Mouse (Mus musculus) layer of hippocampus, adult 11-12 months (tissue): Measurements from ENCODE around the gene Ankrd66.

Experiments
- DNase-seq: peaks from one replicate; pipeline ENCODE4 v3.0.0; 2022; ENCODE audit warnings: low spot score

Ankrd66 gene

DNA sequence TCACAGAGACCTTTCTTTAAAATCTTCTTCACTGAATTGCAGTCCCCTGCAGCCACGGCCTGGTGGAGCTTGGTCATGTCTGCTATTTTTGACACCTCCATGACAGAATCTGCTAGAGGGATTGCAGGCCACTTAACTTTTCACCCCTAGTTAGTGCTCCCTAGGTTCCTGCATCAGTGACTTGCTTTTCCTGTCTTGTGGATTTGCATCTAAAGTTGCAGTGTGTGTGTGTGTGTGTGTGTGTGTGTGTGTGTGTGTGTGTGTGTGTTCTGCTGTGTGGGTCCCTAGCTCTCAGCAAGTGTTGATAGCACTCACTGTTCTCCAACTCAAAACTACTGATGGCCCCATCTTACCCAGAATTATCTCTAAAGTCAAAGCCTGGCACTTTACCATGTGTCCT is at the start of gene Ankrd66:
Gene Ankrd66, minus strand, starts transcription at position 101 of the 400 bp plus-strand sequence.
- DNase-seq: no peak

DNA sequence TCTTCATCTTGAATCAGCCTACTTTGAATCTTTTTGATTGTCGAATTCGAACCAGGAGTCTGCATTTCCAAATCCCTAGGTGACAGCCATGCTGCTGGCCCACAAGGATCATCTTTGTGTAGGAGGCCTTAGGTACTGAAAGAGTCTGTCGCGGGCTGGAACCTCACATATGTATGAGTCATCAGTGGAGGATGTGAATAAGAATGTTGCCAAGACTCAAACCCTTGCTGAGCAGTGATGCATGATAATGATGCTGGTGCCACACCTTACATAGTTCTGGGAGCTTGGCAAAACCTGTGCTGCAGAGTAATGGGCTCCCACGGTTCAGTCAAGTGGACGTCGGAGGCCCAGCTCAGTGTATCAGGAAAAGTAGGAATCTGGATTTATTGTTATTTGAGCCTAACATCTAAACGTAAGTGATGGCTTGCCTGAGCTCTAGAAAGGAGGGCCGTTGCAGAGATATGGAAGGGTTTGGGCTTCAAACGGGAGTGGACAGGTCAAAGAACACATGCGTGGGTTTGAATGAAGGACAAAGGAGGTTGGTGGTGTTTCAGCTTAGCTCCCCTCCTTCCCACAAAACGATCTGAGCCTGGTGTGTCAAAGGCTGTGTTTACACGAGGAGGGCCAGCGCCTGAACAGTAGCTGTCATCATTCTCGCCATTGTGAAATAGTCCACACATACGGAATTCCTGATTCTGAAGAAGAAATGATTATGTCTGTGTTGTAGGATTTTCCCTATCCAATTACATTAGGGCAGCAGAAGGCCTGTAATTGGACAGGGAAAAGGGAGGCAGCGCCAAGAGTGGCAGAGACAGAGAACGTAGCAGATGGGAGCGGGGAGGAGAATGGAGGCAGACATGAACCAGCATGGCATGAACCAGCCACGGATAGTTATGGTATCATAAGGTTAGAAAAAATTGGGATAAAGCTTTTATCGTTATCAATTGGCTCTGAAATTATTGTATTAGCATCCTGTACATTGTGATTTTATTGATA is 49.2 kb upstream of the Ankrd66 start:
- DNase-seq: no peak

DNA sequence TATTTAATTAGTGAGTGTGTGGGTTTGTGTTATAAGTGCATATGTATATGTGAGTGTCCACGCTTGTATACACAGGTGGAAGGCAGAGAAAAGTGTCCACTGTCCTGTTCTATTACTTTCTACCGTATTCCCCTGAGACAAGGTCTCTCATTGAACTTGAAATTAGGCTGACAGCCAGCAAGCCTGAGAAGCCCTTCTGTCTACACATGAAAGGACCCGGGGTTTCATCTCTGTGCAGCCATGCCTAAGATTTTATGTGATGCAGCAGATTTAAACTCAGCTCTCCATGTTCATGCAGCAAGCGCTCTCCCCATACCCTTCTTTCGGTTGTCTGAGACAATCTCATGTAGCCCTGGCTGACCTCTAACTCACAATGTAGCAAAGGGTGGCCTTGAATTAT is 47.1 kb upstream of the Ankrd66 start:
- no peak for DNase-seq

DNA sequence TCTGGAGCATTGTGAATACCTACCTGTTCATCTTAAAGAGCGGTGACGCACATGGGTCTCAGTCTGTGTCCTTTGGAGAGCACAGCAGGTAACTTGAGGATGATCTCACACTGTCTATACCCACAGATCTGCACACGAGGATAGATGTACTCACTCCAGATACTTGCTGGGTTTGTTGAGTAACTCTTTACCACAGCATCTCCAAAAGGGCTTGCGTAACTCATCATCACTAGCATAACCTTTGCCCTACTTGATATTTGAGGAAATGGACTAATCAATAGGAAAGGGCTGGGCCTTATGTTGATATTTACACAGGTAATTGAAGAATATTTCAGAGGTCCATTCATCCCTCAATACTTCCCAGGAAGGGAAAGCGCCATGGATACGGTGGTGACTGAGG is 46.3 kb upstream of the Ankrd66 start:
- DNase-seq: no peak

DNA sequence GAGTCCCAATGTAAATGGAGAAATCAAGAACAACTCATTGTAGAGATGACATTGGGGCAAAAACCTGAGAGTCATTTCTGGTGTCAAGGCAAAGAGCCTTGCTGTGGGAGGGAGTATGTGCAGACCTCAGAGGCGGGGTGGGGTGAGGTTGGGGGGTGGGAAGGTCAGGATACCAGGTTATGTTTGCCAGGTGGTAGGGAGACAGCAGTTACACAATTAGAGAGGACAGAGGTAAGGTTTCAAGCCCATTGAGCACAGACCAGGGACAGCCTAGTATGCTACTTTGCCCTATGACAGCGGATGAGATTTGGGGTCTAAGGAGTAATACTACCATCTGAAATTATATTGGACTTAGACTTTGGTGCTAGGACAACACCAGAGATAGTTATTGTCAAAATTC is 43.8 kb upstream of the Ankrd66 start:
- no peak for DNase-seq

DNA sequence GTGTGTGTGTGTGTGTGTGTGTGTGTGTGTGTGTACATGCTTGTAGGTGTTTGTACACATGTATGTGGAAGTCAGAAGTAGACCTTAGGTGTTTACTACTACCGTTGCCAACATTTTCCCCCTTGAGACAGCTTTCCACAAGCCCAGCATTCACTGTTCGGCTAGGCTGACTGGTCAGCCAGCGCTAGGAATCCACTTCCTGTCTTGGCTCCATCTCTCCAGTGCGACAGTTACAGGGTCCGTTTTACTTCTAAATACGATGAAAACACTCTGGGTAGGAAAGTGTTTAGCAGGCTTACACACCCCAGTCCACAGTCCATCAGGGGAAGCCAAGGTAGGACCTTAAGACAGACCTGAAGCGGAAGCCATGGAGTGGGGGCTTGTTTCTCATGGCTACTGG is 41.3 kb upstream of the Ankrd66 start:
- DNase-seq: no peak

DNA sequence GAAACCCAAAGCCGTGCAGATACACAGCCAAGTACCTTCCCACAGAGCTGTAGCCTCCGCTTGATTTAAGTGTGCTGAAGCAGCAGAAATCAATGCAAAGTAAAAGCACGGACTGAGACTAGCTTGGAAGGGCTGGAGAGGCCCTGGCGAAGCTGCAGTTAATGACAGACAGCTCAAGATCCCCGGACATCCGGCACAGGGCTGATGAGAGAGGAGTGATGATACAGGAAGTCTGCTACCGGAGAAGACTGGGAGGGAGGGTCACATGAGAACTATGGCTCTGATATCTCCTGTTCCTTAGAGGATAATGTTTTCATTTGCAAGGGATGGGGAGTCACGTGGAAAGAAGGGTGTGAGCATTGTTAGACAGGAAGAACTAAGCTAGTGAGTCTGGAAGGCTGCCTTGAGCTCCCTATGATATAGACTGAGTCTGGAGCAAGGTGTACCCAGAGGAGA is 37.6 kb upstream of the Ankrd66 start:
- DNase-seq: no peak

DNA sequence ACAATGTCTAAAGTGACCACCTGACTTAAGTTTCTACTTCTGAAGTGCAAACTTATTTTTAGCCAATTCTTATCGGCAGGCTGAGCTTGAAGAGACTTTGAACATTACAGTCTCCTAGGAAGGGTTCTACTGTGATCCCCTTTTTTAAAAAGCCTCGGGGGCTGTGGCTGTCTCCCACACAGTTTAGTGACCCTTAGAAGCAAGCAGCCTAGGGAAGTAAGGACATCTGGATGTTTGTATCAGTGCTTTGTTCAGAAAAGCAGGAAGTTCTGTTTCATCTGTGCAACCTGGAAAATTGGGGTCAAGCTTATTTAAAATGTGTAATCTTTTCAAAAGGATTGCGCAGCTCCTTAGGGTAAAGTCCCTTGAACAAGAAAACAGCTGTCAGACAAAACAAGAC is 37.0 kb upstream of the Ankrd66 start:
- no peak for DNase-seq

DNA sequence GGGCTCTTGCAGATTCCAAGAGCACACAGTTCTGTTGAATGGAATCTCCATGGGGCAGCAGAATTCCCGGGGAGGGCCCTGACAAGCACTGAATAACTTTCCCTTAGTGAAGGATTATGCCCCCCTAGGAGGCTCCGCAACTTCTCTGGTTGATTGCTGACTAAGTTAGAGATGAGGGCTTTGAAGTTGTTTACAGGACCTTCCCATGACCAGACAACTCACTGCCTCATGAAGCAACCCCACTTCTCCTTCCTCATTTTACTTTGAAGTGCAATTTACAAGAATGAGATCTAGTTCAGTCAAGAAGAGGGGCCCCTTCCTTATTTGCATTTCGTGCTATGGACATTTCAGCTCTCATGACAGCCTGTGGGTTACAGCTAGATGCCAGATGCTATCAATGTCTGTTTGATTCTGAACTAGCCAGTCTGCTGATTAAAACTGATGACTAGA is 30.2 kb upstream of the Ankrd66 start:
- no peak for DNase-seq

DNA sequence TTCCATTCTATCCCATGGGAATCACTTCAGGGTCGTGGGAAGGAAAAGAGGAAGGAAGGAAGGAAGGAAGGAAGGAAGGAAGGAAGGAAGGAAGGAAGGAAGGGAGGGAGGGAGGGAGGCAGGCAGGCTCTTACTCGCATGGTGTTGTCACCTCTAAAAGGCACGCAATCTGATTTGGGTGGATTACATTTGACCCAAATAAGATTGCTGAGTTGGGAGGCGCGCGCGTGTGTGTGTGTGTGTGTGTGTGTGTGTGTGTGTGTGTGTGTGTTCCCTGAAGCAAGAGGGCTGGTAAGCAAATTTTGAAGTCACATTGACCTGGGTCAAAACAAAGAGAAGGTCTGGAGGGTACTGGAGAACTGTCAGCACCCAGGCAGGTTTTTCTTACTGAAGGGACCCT is 25.8 kb upstream of the Ankrd66 start:
- no peak for DNase-seq

DNA sequence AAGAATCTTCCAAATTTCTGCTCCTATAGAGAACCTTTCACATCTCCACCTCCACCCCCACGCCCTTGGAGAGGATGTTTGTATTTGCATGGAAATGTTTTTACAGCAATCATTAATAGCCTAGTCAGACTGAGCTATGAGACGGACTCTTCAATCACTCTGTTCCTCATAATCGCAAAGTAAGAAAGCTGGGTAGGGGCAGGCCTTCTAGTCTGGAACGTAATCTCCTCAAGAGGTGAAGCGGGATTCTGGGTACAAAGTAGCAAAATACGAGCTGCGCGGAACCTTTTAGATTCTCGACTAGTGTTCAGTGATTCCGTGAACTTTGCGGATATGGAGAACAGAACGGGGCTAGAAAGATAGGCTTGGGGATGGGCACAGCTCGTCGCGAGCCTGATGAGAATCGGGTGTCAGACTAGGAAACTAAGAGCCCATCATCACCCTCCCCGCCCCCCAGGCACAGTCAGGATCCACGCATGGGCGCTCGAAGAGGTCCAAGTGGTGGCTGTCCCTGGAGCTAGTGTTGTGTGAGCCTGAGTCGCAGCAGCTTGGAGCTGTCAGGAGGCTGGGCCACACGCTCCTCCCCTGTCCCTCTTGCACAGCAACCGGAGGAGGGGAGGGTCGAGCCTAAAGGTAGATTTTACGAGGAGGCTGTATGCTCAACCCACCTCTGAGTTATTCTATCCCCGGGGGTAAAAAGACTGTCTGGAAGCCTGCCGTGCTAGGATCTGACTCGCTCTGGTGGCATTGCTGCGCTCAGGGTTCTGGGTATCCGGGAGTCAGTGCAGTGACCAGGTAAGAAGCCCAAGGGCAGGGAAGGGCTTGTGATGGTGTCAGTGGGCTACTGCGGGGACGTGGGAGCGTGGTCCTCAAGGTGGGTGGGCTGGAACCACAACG is 24.8 kb upstream of the Ankrd66 start, which contains the start of gene Pla2g7:
Gene Pla2g7, plus strand, starts transcription at position 107 of the 897 bp plus-strand sequence.
- peak; percentile 50 for DNase-seq

DNA sequence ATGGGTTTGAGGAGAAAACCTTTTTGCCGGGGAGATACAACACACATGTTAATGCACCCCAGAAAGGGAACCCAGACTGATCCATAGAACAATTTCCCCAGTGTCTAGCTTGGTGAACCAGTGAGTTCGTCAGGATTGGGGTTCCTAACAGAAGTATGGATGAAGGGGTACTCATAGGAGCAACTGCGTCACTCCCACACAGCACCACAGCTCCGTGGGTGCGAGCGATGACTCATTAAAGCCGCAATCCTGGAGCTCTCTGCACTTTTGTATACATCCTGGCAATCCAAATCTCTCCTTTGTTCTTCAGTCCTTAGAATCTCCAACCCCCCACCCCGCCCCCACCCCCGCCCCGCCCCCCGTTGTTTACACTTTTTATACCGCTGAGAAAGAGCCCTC is 24.2 kb upstream of the Ankrd66 start:
- DNase-seq: peak; percentile 9

DNA sequence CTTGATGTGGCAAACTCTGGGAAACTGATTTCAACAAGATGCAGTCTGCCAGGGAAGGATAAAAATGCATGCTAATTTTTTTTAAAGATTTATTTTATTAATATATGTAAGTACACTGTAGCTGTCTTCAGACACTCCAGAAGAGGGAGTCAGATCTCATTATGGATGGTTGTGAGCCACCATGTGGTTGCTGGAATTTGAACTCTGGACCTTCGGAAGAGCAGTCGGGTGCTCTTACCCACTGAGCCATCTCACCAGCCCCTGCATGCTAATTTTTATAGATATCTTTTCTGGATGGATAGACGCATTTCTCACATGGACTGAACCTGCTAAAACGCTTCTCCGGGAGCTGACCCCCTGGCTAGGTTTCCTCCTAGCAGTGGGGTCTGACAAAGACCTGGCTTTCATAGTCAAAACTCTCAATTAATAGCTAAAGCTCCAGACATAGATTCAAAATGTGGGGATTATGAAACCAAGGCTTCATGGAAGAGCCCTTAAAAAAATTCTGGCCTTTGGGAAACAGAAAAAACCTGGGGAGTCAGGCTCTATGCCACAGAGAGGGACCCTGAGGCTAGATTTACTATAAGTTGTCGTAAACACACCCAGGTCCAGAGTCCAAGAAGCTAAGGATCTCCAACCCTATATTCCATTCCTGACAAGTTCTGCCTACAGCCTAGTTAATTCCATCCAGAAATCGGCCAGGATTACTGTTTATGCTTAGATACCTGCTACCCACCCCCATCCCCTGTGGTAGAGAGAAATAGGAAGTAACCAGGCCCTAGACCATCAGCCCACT is 20.0 kb upstream of the Ankrd66 start:
- DNase-seq: no peak

DNA sequence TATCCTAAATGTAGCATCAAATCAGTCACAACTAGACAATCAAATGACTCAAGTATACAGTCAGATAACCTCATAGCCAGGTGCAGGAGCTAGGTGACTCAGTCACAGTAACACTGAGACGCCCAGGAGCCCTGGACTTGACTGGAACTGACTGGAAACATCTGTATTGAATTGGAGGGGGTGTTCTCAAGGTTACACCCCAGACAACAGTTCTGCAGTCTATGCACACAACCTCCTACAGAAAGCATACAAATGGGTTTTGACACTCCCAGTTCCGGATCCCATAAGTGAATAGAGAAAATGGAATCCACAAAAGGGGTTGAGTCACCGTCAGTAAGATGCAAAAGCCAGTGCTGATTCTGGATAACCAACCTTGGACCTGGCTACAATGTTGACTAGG is 15.2 kb upstream of the Ankrd66 start:
- no peak for DNase-seq

DNA sequence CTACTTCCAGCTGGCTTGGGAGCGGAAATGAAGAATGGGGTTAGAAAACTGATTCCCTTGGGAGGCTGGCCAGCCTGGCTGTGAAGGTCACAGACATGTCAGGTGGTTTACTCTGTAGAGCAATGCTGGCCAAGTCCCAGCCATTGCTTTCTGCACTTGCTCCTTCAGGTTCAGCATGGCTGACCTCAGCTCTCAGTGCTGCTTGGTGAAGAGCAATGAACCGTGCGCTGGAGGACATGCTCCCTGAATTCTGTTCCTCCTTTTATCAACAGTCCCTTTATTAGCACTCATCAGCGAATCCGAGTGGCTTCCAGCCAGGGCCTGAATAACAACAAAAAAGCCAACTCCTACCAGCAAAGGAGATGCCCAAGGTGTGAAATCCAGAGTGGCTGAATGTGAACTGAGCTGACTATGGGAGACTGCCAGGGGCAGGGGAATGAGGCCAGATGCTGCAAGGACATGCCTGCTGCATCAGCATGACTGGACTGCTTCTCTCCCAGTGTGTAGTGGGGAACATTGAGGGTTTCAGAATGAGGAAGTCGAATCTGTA is 14.2 kb upstream of the Ankrd66 start:
- peak; percentile 55 for DNase-seq

DNA sequence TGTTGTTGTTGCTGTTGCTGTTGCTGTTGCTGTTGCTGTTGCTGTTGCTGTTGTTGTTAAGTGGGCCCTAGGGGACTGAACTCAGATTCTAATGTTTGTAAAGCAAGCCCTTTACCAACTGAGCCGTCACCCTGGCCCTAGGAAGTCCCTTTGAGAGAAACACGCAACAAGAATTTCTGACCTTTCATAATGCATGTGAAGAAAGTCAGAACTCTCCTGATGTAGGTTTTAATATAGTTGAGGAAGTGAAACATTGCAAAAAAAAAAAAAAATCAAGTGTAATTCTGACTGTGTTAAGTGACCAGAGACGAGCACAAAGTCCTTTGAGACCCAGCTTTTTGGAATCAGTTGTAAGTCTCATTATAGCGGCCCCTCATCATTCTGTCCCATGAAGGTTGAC is 13.7 kb upstream of the Ankrd66 start:
- DNase-seq: no peak

DNA sequence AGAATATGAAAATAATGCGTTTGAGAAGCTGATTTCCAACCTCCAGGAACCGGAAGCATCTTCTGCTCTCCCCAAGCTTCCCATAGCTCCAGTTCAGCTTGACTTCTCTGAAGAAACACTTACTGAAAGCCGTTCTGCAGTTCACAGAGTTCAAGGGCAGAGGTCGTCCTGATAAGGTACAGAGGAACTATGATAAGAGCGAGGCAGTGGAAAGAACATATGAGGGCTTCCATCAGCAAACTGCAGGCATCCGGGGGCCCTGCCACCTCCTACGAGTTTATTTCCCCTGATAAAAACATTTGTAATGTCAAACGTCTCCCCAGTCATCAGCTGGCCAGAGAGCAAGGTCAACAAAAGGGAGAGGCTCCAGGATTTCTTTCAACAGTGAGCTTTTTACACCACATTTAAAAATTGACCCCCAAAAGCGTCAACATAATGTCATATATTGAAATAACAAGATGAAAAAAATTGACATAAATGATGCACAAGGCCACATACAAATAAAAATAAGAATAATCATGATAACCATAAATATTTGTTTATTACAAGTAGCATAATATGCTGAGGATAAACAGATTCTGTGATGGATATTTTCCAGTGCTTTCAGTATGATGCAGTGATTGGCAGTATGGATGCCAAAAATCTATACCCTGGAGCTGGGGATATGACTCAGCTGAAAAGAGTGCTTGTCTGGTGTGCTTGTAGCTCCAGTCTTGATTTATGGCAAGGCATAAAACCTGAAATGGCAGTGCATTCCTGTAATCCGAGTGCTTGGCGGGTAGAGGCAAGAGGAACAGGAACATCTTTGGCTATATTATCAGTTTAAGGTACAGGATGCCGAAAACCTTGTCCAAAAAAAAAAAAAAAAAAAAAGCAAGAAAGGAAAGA is 11.3 kb upstream of the Ankrd66 start:
- DNase-seq: no peak

DNA sequence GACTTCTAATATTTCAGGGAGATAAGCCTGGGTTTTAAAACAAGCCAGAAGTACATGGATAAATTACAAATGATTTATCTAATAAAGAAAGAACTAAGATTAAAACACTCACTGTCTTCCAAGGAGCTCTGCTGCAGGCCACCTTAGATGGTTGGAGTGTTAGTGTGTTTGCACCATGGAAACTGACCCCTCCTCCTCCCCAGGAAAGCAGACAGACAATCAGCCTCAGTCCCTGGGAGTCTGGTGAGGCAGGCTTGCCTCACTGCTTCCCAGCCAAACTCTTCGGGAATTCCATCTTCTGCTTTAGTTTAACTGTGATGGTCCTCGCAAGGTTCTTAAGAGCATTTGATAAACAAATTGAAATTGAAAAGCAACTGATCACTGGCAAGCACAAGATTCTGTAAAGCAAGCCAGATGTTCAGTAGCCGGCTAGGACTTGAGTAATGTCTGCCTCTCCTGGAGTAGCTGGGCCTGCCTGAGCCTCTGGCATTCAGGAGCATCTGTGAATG is 7.7 kb upstream of the Ankrd66 start:
- DNase-seq: no peak

DNA sequence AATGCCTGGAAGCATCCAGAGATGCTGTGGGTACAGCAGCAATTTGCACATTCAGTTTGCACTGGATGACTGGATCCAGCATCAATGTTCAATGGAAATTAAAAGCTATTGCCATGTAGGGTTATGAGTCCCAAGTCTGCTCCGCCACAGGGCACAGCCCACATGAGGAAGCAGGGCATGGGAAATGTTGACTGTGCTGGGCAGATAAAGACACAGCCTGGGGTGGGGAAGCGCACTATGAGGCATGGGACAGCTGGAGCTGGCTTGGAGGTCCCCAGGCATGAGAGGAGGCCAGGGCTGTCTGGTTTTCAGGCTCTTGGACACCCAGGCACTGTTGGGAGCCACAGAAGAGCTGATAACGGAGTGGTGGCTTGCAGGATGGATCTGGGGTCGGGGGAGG is 601 bp upstream of the Ankrd66 start:
- no peak for DNase-seq

DNA sequence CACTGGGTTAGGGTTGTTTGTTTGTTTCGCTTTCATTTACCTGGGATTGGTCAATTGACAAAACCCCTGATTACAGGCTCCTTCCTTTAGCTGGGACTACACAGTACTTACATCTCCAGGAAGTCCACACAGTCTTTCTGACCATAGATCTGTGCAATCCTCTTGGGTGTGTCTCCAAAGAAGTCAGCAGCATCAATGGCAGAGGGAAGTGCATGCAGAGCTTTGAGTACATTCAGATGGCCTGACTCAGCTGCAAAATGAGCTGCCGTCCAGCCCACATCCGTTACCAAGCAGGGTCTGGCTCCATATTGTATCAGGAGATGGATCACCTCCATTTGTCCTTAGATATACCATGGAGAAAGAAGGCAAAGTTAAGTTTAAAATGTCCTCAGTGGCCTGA is 4.7 kb downstream of the Ankrd66 start:
- DNase-seq: no peak
